Mouse (Mus musculus): ENCODE results near the gene Fbxw10.

- TF ChIP-seq GATA1 (IDR thresholded peaks at IDR 0.05; ENCODE audit: borderline replicate concordance, low read length): no peak
- no peak for TF ChIP-seq FLI1 (IDR thresholded peaks at IDR 0.05; ENCODE audit: low read length)
These were observed 29.6 kb downstream of the Fbxw10 start for GRCm38 (mm10) chr11:62876445-62876844.
